Mouse (Mus musculus): ENCODE data around the gene Ppp2r5e. TPM values are rescaled to one million over a fixed set of nuclear protein-coding genes. Genes with fewer than 3 reads are reported as not detected.

Ppp2r5e gene
- polyA plus RNA-seq, 1 experiment from 2014 or later, result 13.8 TPM

- Histone ChIP-seq H3K27me3 (ENCODE audit: control insufficient read depth, insufficient read depth, low read length) (no peaks in the 10 kb centered on the region), H3K4me2 (ENCODE audit: low read length) (no peak overlapping the region), H3K27ac (replicated peaks in 1 of 2; ENCODE audit: control insufficient read depth in 1 of 2, insufficient read depth in 1 of 2, low read depth in 2 of 2, low read length in 2 of 2) (no peak overlapping the region), H3K9ac (ENCODE audit: low read length) (no peak overlapping the region), H3K36me3 (ENCODE audit: control insufficient read depth, insufficient read depth, low read length) (0 out of 2 replicates have a peak, but pooled peaks cover 3% of the 10 kb centered on the region), H3K4me1 (ENCODE audit: control insufficient read depth in 2 of 2, insufficient read depth in 2 of 2, low read length in 2 of 2) (peaks cover 10 to 41% of the 10 kb centered on the region in 2 experiments), H3K4me3 (ENCODE audit: control insufficient read depth in 1 of 2, insufficient read depth in 1 of 2, low read depth in 1 of 2, low read length in 2 of 2) (no peak overlapping the region), H3K9me3 (ENCODE audit: control insufficient read depth, low read length) (no peaks in the 10 kb centered on the region)
- ATAC-seq (ENCODE audit: insufficient number of reproducible peaks, insufficient read depth, low FRiP score, low read depth), result no peak
- WGBS, result 31% methylated on average over 5 of the region's 5 CpGs
Measured at GRCm38 (mm10) chr12:75577255-75577654, 18.8 kb downstream of the Ppp2r5e start.

DNA sequence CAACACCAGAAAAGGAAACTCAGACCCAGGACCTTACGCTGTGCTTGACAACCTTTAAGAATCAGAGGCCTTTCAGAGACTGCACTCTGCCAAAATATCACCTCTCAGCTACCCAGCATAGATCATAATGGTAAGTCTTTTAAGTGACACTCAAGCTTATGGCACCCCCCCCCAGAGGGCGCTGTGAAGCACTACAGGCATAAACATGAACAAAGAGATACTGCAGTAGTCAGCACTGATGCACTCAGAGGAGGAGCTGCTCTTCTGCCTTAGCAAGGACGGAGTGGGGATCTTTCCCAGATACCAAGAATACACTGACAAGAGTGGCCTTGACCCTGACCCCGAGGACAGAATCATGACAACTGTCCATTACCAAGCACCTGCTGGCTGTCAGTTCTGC lies 23.8 kb downstream of the Ppp2r5e start:
- H3K27ac ChIP-seq (replicated peaks in 1 of 2; ENCODE audit: control insufficient read depth in 1 of 2, insufficient read depth in 1 of 2, low read depth in 2 of 2, low read length in 2 of 2), result no peak overlapping the region
- no peak overlapping the region for H3K9ac ChIP-seq (ENCODE audit: low read length)
- H3K4me1 ChIP-seq (ENCODE audit: control insufficient read depth in 2 of 2, insufficient read depth in 2 of 2, low read length in 2 of 2), result peaks cover 11 to 52% of the 10 kb centered on the region in 2 experiments
- H3K4me2 ChIP-seq (ENCODE audit: low read length), result no peak overlapping the region
- no peak for ATAC-seq (ENCODE audit: insufficient number of reproducible peaks, insufficient read depth, low FRiP score, low read depth)
- H3K9me3 ChIP-seq (ENCODE audit: control insufficient read depth, low read length), result no peaks in the 10 kb centered on the region
- no peak overlapping the region for H3K4me3 ChIP-seq (ENCODE audit: control insufficient read depth in 1 of 2, insufficient read depth in 1 of 2, low read depth in 1 of 2, low read length in 2 of 2)
- 48% methylated on average over 4 of the region's 4 CpGs for WGBS
- H3K36me3 ChIP-seq (ENCODE audit: control insufficient read depth, insufficient read depth, low read length), result no peaks in the 10 kb centered on the region
- no peaks in the 10 kb centered on the region for H3K27me3 ChIP-seq (ENCODE audit: control insufficient read depth, insufficient read depth, low read length)

- Histone ChIP-seq H3K4me1 (ENCODE audit: control insufficient read depth in 2 of 2, insufficient read depth in 2 of 2, low read length in 2 of 2) (peaks cover 10 to 50% of the 10 kb centered on the region in 2 experiments), H3K27me3 (ENCODE audit: control insufficient read depth, insufficient read depth, low read length) (no peaks in the 10 kb centered on the region), H3K9ac (ENCODE audit: low read length) (no peak overlapping the region), H3K4me3 (ENCODE audit: control insufficient read depth in 1 of 2, insufficient read depth in 1 of 2, low read depth in 1 of 2, low read length in 2 of 2) (no peak overlapping the region), H3K27ac (replicated peaks in 1 of 2; ENCODE audit: control insufficient read depth in 1 of 2, insufficient read depth in 1 of 2, low read depth in 2 of 2, low read length in 2 of 2) (no peak overlapping the region), H3K9me3 (ENCODE audit: control insufficient read depth, low read length) (no peaks in the 10 kb centered on the region), H3K4me2 (ENCODE audit: low read length) (no peak overlapping the region), H3K36me3 (ENCODE audit: control insufficient read depth, insufficient read depth, low read length) (0 out of 2 replicates have a peak, but pooled peaks cover 4% of the 10 kb centered on the region)
- 79% methylated on average over 1 of the region's 1 CpGs for WGBS
- no peak for ATAC-seq (ENCODE audit: insufficient number of reproducible peaks, insufficient read depth, low FRiP score, low read depth)
Measured at GRCm38 (mm10) chr12:75570138-75570537, 25.9 kb downstream of the Ppp2r5e start.

- Histone ChIP-seq H3K9me3 (ENCODE audit: control insufficient read depth, low read length) (no peaks in the 10 kb centered on the region), H3K36me3 (ENCODE audit: control insufficient read depth, insufficient read depth, low read length) (0 out of 2 replicates have a peak, but pooled peaks cover 4% of the 10 kb centered on the region), H3K4me2 (ENCODE audit: low read length) (peak overlapping the region; percentile 28), H3K27me3 (ENCODE audit: control insufficient read depth, insufficient read depth, low read length) (no peaks in the 10 kb centered on the region), H3K4me1 (ENCODE audit: control insufficient read depth in 2 of 2, insufficient read depth in 2 of 2, low read length in 2 of 2) (peaks cover 13 to 44% of the 10 kb centered on the region in 2 experiments), H3K4me3 (ENCODE audit: control insufficient read depth in 1 of 2, insufficient read depth in 1 of 2, low read depth in 1 of 2, low read length in 2 of 2) (no peak overlapping the region), H3K9ac (ENCODE audit: low read length) (no peak overlapping the region), H3K27ac (replicated peaks in 1 of 2; ENCODE audit: control insufficient read depth in 1 of 2, insufficient read depth in 1 of 2, low read depth in 2 of 2, low read length in 2 of 2) (peak overlapping the region; percentile 69 to 72)
- WGBS, result 33% methylated on average over 5 of the region's 5 CpGs
- no peak for ATAC-seq (ENCODE audit: insufficient number of reproducible peaks, insufficient read depth, low FRiP score, low read depth)
Measured at GRCm38 (mm10) chr12:75567745-75568144, 28.3 kb downstream of the Ppp2r5e start.

DNA sequence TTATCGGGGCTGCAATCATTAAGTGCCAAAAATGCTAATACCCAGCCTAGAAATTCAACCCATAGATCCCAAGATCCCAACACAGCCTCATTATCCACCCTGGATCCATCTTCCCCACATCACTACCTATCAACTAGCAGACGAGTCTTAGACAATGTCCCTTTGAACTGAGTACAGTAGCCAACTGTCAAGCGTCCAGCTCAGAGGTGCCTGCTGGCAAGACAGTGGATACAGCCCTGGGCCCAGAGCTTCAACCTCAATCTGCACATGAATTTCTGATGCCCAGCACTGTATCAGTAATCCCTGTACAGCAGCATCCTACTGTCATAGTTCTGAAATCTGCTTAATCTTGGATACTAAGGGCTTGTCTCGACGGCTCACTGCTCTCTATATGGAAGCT lies 30.3 kb downstream of the Ppp2r5e start:
- 0 out of 2 replicates have a peak, but pooled peaks cover 4% of the 10 kb centered on the region for H3K36me3 ChIP-seq (ENCODE audit: control insufficient read depth, insufficient read depth, low read length)
- no peak overlapping the region for H3K4me2 ChIP-seq (ENCODE audit: low read length)
- no peak overlapping the region for H3K9ac ChIP-seq (ENCODE audit: low read length)
- WGBS, result 84% methylated on average over 5 of the region's 5 CpGs
- H3K9me3 ChIP-seq (ENCODE audit: control insufficient read depth, low read length), result no peaks in the 10 kb centered on the region
- no peak for ATAC-seq (ENCODE audit: insufficient number of reproducible peaks, insufficient read depth, low FRiP score, low read depth)
- no peak overlapping the region for H3K4me3 ChIP-seq (ENCODE audit: control insufficient read depth in 1 of 2, insufficient read depth in 1 of 2, low read depth in 1 of 2, low read length in 2 of 2)
- peaks cover 14 to 40% of the 10 kb centered on the region in 2 experiments for H3K4me1 ChIP-seq (ENCODE audit: control insufficient read depth in 2 of 2, insufficient read depth in 2 of 2, low read length in 2 of 2)
- no peak overlapping the region for H3K27ac ChIP-seq (replicated peaks in 1 of 2; ENCODE audit: control insufficient read depth in 1 of 2, insufficient read depth in 1 of 2, low read depth in 2 of 2, low read length in 2 of 2)
- no peaks in the 10 kb centered on the region for H3K27me3 ChIP-seq (ENCODE audit: control insufficient read depth, insufficient read depth, low read length)

DNA sequence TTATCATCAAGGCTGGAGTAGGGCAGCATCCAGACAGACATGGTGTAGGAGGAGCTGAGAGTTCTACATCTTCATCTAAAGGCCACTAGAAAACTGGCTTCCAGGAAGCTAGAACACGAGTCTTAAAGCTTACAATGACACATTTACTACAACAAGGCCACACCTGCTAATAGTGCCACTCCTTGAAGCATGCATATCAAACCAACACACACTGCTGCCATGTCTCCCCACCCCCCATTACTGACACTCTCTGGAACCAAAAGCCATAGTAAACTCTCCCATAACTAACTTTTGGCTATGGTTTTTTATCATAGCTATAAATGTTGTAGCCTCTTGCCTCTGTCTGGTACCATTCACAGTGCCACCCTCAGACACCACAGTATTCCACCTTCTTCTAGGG lies 31.5 kb downstream of the Ppp2r5e start:
- H3K27ac ChIP-seq (replicated peaks in 1 of 2; ENCODE audit: control insufficient read depth in 1 of 2, insufficient read depth in 1 of 2, low read depth in 2 of 2, low read length in 2 of 2), result no peak overlapping the region
- no peak overlapping the region for H3K9ac ChIP-seq (ENCODE audit: low read length)
- H3K36me3 ChIP-seq (ENCODE audit: control insufficient read depth, insufficient read depth, low read length), result 0 out of 2 replicates have a peak, but pooled peaks cover 4% of the 10 kb centered on the region
- H3K4me2 ChIP-seq (ENCODE audit: low read length), result no peak overlapping the region
- H3K9me3 ChIP-seq (ENCODE audit: control insufficient read depth, low read length), result no peaks in the 10 kb centered on the region
- H3K4me1 ChIP-seq (ENCODE audit: control insufficient read depth in 2 of 2, insufficient read depth in 2 of 2, low read length in 2 of 2), result peaks cover 25 to 46% of the 10 kb centered on the region in 2 experiments
- no peaks in the 10 kb centered on the region for H3K27me3 ChIP-seq (ENCODE audit: control insufficient read depth, insufficient read depth, low read length)
- no peak overlapping the region for H3K4me3 ChIP-seq (ENCODE audit: control insufficient read depth in 1 of 2, insufficient read depth in 1 of 2, low read depth in 1 of 2, low read length in 2 of 2)
- no peak for ATAC-seq (ENCODE audit: insufficient number of reproducible peaks, insufficient read depth, low FRiP score, low read depth)
- WGBS, result 92% methylated on average over 1 of the region's 1 CpGs

DNA sequence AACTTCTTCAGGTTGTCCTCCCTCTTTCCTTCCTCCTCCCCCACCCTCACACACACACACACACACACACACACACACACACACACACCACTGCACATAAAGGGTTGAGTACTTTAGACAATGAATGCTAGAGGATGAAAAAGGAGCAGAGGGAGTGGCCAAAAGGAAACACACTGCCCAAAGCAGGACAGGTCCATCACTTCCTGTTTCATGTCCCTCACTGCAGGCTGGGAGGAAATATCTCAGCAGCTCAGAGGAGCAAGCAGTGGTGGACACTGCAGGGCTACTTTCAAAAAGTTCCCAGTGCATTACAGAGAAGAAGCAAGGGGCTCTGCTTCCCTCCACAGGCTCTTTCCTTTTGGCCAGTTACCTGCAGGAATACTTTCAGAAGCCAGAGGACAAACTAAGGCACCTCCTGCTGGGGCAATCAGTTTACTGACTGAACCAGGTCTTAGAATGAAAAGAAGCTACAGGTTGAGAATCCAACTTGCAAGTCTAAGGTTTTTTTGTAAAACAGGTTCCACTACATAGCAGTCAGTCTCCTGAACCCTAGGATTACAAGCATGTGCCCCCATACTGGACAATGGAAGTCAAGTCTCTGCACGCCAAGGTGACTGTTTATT lies 32.9 kb downstream of the Ppp2r5e start:
- peaks cover 27 to 50% of the 10 kb centered on the region in 2 experiments for H3K4me1 ChIP-seq (ENCODE audit: control insufficient read depth in 2 of 2, insufficient read depth in 2 of 2, low read length in 2 of 2)
- H3K9me3 ChIP-seq (ENCODE audit: control insufficient read depth, low read length), result no peaks in the 10 kb centered on the region
- 0 out of 2 replicates have a peak, but pooled peaks cover 4% of the 10 kb centered on the region for H3K36me3 ChIP-seq (ENCODE audit: control insufficient read depth, insufficient read depth, low read length)
- no peak overlapping the region for H3K27ac ChIP-seq (replicated peaks in 1 of 2; ENCODE audit: control insufficient read depth in 1 of 2, insufficient read depth in 1 of 2, low read depth in 2 of 2, low read length in 2 of 2)
- no peak overlapping the region for H3K4me3 ChIP-seq (ENCODE audit: control insufficient read depth in 1 of 2, insufficient read depth in 1 of 2, low read depth in 1 of 2, low read length in 2 of 2)
- H3K4me2 ChIP-seq (ENCODE audit: low read length), result no peak overlapping the region
- no peaks in the 10 kb centered on the region for H3K27me3 ChIP-seq (ENCODE audit: control insufficient read depth, insufficient read depth, low read length)
- H3K9ac ChIP-seq (ENCODE audit: low read length), result no peak overlapping the region
- no peak for ATAC-seq (ENCODE audit: insufficient number of reproducible peaks, insufficient read depth, low FRiP score, low read depth)
- 94% methylated on average over 1 of the region's 1 CpGs for WGBS
